ENCODE assay signal across 10 mouse cellular contexts in genomic region chr7:49266422-49266821, GRCm38 (mm10).
DNase-seq lines count a peak whose midpoint lies in the region; ATAC-seq and TF ChIP-seq lines count a peak whose summit lies in the region.
"Had no signal": no experiment of that assay in that cellular context is flagged by ENCODE, and none has a peak within 500 bp of the region (broad histone marks: within the 10 kb centered on the region; RNA-seq: fewer than 3 reads in every experiment).

No protein-coding gene starts in this region.

- no peak for TF ChIP-seq CTCF in left cerebral cortex, adult 2 months (IDR thresholded peaks at IDR 0.05)
- TF ChIP-seq CTCF in forebrain, postnatal 0 days (IDR thresholded peaks at IDR 0.05; ENCODE audit: low read depth), result no peak
- no peak for TF ChIP-seq CTCF in thymus, adult 2 months (IDR thresholded peaks at IDR 0.05; ENCODE audit: borderline replicate concordance, control insufficient read depth, extremely low read depth, insufficient read depth, low read length, poor library complexity)

- H3K9me3 ChIP-seq in forebrain, postnatal 0 days (ENCODE audit: low read length), result no peaks in the 10 kb centered on the region
- no peaks in the 10 kb centered on the region for H3K9me3 ChIP-seq in lung, embryonic 16.5 days (ENCODE audit: control insufficient read depth, low read length)
- H3K9me3 ChIP-seq: hindbrain, embryonic 15.5 days; midbrain, embryonic 12.5 days had no signal

- H3K36me3 ChIP-seq in forebrain, postnatal 0 days (ENCODE audit: insufficient read depth), result no peaks in the 10 kb centered on the region
- H3K36me3 ChIP-seq in lung, embryonic 16.5 days (ENCODE audit: control insufficient read depth, insufficient read depth, low read length), result no peaks in the 10 kb centered on the region
- no peaks in the 10 kb centered on the region for H3K36me3 ChIP-seq in thymus, adult 2 months (ENCODE audit: control insufficient read depth, insufficient read depth, low read length)
- H3K36me3 ChIP-seq: hindbrain, embryonic 15.5 days; midbrain, embryonic 12.5 days had no signal

- 37% methylated on average over 6 of the region's 6 CpGs for WGBS in forebrain, postnatal 0 days
- WGBS in lung, embryonic 16.5 days, result 72% methylated on average over 6 of the region's 6 CpGs
- 81% methylated on average over 6 of the region's 6 CpGs for WGBS in thymus, adult 2 months

- no peak for ATAC-seq in forebrain, postnatal 0 days
- peak; percentile 44; the same call in 1 of the 2 replicates for ATAC-seq in lung, embryonic 16.5 days (ENCODE audit: low read depth)

- peak overlapping the region; percentile 87 for H3K27ac ChIP-seq in left cerebral cortex, adult 2 months
- 0 out of 2 replicates have a peak overlapping the region, but pooled peaks have one; percentile 10 for H3K27ac ChIP-seq in forebrain, postnatal 0 days (ENCODE audit: low read depth, low read length)
- H3K27ac ChIP-seq in lung, embryonic 16.5 days (ENCODE audit: low read length), result no peak overlapping the region
- H3K27ac ChIP-seq in thymus, adult 2 months (ENCODE audit: control insufficient read depth, insufficient read depth, low read length), result no peak overlapping the region
- H3K27ac ChIP-seq: hindbrain, embryonic 15.5 days; midbrain, embryonic 12.5 days had no signal

- peak; percentile 62 for DNase-seq in adrenal gland, postnatal 10 days
- no peak for DNase-seq in adrenal gland, adult 8-10 months
- no peak for DNase-seq in left cerebral cortex, adult 2 months (ENCODE audit: extremely low spot score in 1 of 2, low spot score in 2 of 2)
- DNase-seq in left cerebral cortex, postnatal 25 days (ENCODE audit: low spot score in 2 of 2), result no peak
- DNase-seq in forebrain, postnatal 0 days, result peak; percentile 65
- DNase-seq in frontal cortex, postnatal 25 days (ENCODE audit: low spot score in 2 of 2), result no peak
- DNase-seq in thymus, adult 2 months, result no peak

- TF ChIP-seq POLR2A in thymus, adult 2 months (IDR thresholded peaks at IDR 0.05; ENCODE audit: control insufficient read depth, extremely low read depth, insufficient read depth, low read length, poor library complexity), result no peak

- no peak overlapping the region for H3K4me2 ChIP-seq in forebrain, postnatal 0 days (ENCODE audit: low read depth)
- H3K4me2 ChIP-seq in lung, embryonic 16.5 days (ENCODE audit: low read depth, low read length), result no peak overlapping the region
- H3K4me2 ChIP-seq: hindbrain, embryonic 15.5 days; midbrain, embryonic 12.5 days had no signal

- H3K9ac ChIP-seq in forebrain, postnatal 0 days, result no peak overlapping the region
- H3K9ac ChIP-seq in lung, embryonic 16.5 days (ENCODE audit: low read length), result no peak overlapping the region
- H3K9ac ChIP-seq: hindbrain, embryonic 15.5 days; midbrain, embryonic 12.5 days had no signal

- peaks cover 26% of the 10 kb centered on the region for H3K4me1 ChIP-seq in forebrain, postnatal 0 days (ENCODE audit: insufficient read depth)
- no peaks in the 10 kb centered on the region; the same call in 1 of the 2 replicates for H3K4me1 ChIP-seq in lung, embryonic 16.5 days (replicated peaks; ENCODE audit: control insufficient read depth, insufficient read depth, low read length)
- no peaks in the 10 kb centered on the region for H3K4me1 ChIP-seq in thymus, adult 2 months (replicated peaks; ENCODE audit: control insufficient read depth, insufficient read depth, low read length)
- H3K4me1 ChIP-seq: midbrain, embryonic 12.5 days had no signal

- no peak overlapping the region for H3K4me3 ChIP-seq in left cerebral cortex, adult 2 months
- no peak overlapping the region for H3K4me3 ChIP-seq in forebrain, postnatal 0 days (ENCODE audit: low read depth, low read length)
- no peak overlapping the region for H3K4me3 ChIP-seq in lung, embryonic 16.5 days (ENCODE audit: low read length)
- H3K4me3 ChIP-seq in thymus, adult 2 months (ENCODE audit: control insufficient read depth, insufficient read depth, low read length), result no peak overlapping the region
- H3K4me3 ChIP-seq: hindbrain, embryonic 15.5 days; midbrain, embryonic 12.5 days had no signal

- H3K27me3 ChIP-seq in forebrain, postnatal 0 days (ENCODE audit: insufficient read depth, low read length), result no peaks in the 10 kb centered on the region
- no peaks in the 10 kb centered on the region for H3K27me3 ChIP-seq in lung, embryonic 16.5 days (ENCODE audit: control insufficient read depth, insufficient read depth, low read depth, low read length)
- no peaks in the 10 kb centered on the region for H3K27me3 ChIP-seq in thymus, adult 2 months (ENCODE audit: control insufficient read depth, insufficient read depth, low read length)
- H3K27me3 ChIP-seq: hindbrain, embryonic 15.5 days; midbrain, embryonic 12.5 days had no signal

- intact Hi-C loops in left cerebral cortex, adult 2 months (cut with DNase I), result loop anchor here (2.0 to 5.0 kb wide), 2 partner anchors 76 to 101 kb away; no protein-coding TSS in a partner anchor
- intact Hi-C loops in left cerebral cortex, postnatal 25 days (cut with DNase I), result loop anchor here (5.0 kb wide), 1 partner anchor 74 kb away; no protein-coding TSS in a partner anchor

Comparison
In these comparisons a context has a peak if more than half of its experiments do, and no peak if none do; other contexts are left out.
1. DNase-seq: peak in adrenal gland, postnatal 10 days (single experiment) and forebrain, postnatal 0 days (single experiment); none in adrenal gland, adult 8-10 months (single experiment), left cerebral cortex, adult 2 months (0 of 2), left cerebral cortex, postnatal 25 days (0 of 2), frontal cortex, postnatal 25 days (0 of 2) and thymus, adult 2 months (single experiment).
2. H3K27ac ChIP-seq: peak in left cerebral cortex, adult 2 months (single experiment) and forebrain, postnatal 0 days (single experiment); none in lung, embryonic 16.5 days (single experiment) and thymus, adult 2 months (single experiment).